Mouse (Mus musculus): ENCODE measurements at regions not wholly inside any gene's neighbourhood (a gene's known extent, or its start where the extent isn't known, plus 50 kb on each side); places are given as distances from the start of the nearest gene placed in this dataset.

DNA sequence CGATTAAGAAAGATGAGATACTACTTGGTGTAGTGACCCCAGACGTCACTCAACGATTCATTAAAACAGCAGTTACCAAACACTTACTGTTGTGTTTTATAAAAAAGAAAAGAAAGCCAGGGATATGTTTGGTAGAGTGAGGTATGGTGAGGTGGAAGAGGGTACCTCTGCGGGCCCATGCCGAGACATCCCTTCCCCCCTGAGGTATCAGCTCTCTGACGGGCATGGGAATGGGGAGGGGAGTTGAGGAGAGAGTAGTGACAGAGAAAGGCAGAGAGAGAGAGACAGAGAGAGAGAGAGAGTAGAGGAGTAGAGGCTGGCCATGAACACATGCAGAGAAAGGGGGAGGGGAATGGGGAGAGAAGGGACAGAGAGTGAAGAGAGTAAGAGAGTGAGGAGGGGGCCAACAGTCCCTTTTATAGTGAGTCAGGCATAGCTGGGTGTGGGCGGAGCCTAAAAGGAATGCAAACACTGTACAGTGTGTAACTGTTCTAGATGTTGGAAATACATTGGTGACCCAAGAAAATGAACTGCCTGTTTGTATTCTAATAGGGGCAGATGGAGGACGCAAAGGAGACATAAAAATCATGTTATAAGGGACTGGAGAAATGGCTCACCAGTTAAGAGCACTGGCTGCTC lies 285.9 kb downstream of the Gm49356 start:
- TF ChIP-seq POLR2A (IDR thresholded peaks at IDR 0.05; ENCODE audit: low read depth, low read length): no peak
- no peak for TF ChIP-seq CTCF (IDR thresholded peaks at IDR 0.05; ENCODE audit: extremely low read depth, insufficient read length, insufficient replicate concordance, low read depth, low read length)

All from small intestine, adult 2 months (tissue).